Mouse (Mus musculus): Measurements from ENCODE around the gene Rnf208. TPM values are rescaled to one million over a fixed set of nuclear protein-coding genes. Genes with fewer than 3 reads are reported as not detected.
A peak's percentile ranks its signal among the peaks of the same experiment; 100 is the strongest.

Rnf208 gene
- polyA plus RNA-seq, 1 experiment from 2014 or later = 47.5 TPM

DNA sequence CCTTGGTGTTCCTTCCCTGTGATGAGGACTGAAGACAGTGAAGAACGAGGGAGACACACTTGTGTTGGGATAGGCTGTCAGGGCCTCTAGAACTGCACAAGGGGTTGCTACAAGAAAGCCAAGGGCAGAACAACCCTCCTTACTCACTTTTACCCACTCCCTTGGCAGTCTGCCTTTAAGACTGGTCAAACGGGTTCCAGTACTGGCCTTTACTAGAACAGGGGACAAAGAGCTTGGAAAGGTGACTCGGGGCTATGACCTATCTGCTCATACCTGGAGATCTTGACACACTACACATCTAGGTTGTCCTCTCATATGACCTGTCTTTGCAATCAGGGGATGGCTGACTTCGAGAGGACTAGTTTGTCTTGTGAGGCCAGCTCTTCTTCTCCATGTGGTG lies 4.5 kb upstream of the Rnf208 start:
- Histone ChIP-seq H3K36me3 (no peaks in the 10 kb centered on the region), H3K4me2 (replicated peaks) (no peak overlapping the region), H3K4me3 (no peak overlapping the region), H3K9ac (no peak overlapping the region), H3K9me3 (no peaks in the 10 kb centered on the region), H3K4me1 (peaks cover 15% of the 10 kb centered on the region), H3K27ac (no peak overlapping the region), H3K27me3 (replicated peaks) (peaks cover 8% of the 10 kb centered on the region)
- no peak for ATAC-seq (ENCODE audit: low FRiP score, low read depth)
- 67% methylated on average over 4 of the region's 4 CpGs for WGBS

DNA sequence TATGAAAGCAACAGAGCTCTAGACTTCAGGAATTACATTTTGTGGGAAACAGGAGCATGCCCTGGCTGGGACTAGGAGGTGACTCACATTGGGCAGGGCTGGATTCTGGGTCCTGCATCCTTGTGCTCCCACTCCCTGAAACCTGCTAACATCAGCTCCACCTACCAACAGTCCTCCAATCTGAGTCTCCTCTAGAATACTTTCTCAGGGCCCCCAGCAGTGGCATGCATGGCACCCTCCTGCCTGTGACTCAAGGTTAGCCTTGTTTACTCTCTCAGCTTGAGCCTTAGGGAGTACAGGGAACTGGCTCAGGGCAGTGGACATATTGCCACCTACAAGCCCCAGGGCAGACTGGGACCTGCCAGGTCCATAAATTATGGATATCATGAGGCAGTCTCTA lies 3.9 kb upstream of the Rnf208 start:
- ATAC-seq (ENCODE audit: low FRiP score, low read depth) = no peak
- peaks cover 14% of the 10 kb centered on the region for H3K27me3 ChIP-seq (replicated peaks)

DNA sequence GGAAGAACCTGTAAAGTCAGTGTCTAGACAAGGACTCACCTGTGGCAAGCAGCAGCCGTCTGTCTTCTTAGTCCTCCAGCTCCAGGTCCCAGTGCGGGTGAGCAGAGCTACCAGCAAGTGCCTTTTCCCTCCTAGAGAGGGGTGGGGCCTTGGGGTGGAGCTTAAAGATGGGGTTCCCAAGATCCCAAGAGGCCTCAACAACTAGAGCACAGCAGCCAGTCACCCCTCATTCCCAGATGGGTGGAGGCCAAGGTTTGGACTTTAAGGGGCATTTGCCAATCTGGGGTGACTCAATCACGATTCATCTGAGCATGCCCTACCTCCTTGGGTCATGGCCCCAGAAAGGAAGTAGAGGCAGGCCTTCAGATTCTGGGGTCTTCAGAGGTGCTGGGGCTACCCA lies 2.3 kb upstream of the Rnf208 start:
- no peak overlapping the region for H3K4me3 ChIP-seq
- H3K36me3 ChIP-seq = no peaks in the 10 kb centered on the region
- H3K27ac ChIP-seq = no peak overlapping the region
- peaks cover 21% of the 10 kb centered on the region for H3K4me1 ChIP-seq
- H3K27me3 ChIP-seq (replicated peaks) = peaks cover 17% of the 10 kb centered on the region
- ATAC-seq (ENCODE audit: low FRiP score, low read depth) = no peak
- H3K9ac ChIP-seq = no peak overlapping the region
- H3K4me2 ChIP-seq (replicated peaks) = no peak overlapping the region
- H3K9me3 ChIP-seq = no peaks in the 10 kb centered on the region
- 89% methylated on average over 3 of the region's 3 CpGs for WGBS

More for the DNA sequence above, 3.9 kb upstream of the Rnf208 start:
- H3K9me3 ChIP-seq = no peaks in the 10 kb centered on the region
- H3K27ac ChIP-seq = no peak overlapping the region
- H3K36me3 ChIP-seq = no peaks in the 10 kb centered on the region
- H3K9ac ChIP-seq = no peak overlapping the region
- no peak overlapping the region for H3K4me3 ChIP-seq
- no peak overlapping the region for H3K4me2 ChIP-seq (replicated peaks)
- H3K4me1 ChIP-seq = peaks cover 21% of the 10 kb centered on the region

DNA sequence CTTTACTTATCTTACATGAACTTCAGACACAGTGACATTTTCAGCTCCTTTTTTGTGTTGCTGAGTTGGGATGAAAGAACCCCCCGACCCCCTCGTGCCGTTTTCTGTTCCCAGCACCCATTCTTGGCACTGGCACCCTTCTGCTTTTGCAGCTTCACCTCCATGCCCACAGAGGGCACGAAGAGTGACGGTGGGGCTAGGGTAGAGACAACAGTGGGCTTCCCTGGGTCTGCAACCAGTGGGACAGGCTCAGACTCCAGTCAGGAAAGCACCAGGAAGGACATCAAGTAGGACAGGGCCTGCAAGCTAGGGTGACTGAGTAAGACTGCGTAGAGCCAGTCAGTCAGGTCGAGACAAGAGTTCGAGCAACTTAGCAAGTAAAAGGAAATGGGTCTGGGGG lies 1.7 kb upstream of the Rnf208 start:
- WGBS = 48% methylated on average over 8 of the region's 8 CpGs
- no peak for ATAC-seq (ENCODE audit: low FRiP score, low read depth)
- Histone ChIP-seq H3K9me3 (no peaks in the 10 kb centered on the region), H3K27me3 (replicated peaks) (peaks cover 17% of the 10 kb centered on the region), H3K4me2 (replicated peaks) (peak overlapping the region; percentile 94), H3K9ac (no peak overlapping the region), H3K4me1 (peaks cover 21% of the 10 kb centered on the region), H3K27ac (no peak overlapping the region), H3K4me3 (no peak overlapping the region), H3K36me3 (peaks cover 5% of the 10 kb centered on the region)

DNA sequence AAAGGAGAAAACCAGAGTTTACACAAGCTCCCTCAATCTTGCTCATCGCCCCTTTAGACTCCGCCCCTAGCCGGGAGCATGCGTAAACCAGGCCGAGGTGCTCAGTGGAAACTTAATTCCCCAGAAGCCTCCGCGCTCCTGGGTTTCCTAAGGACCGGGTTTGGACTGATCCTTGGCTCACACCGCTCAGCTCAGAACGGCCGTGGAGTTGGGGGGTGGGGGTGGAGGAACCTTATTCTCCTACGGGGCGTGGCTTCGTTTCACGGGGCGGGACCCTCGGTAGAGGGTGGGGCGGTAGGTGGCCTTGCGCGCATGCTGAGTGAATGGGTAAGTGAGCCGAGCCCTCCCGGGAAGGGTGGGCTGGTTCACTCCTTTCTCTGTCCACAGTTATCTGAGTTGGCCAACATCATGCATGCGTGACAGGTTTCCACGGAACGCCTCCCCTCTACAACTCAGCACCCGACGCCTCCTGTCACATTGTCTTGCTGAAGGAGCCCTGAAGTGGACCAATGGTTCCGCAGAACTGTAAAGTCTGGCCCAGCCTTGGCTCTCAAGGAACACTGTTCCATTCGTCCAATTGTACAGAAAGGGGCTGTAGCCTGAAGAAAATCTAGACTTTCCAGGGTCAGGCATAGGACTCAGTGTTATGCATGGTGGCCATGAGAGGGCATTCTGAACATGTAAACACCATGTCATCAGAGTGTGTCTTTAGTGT lies 1.2 kb upstream of the Rnf208 start:
- Histone ChIP-seq H3K9ac (peak overlapping the region; percentile 5; the same call in 1 of the 2 replicates), H3K4me3 (peak overlapping the region; percentile 60), H3K27me3 (replicated peaks) (peaks cover 17% of the 10 kb centered on the region), H3K9me3 (no peaks in the 10 kb centered on the region), H3K27ac (no peak overlapping the region), H3K4me2 (replicated peaks) (peak overlapping the region; percentile 94), H3K36me3 (peaks cover 11% of the 10 kb centered on the region), H3K4me1 (peaks cover 21% of the 10 kb centered on the region)
- 2% methylated on average over 29 of the region's 29 CpGs for WGBS
- peak; percentile 69 for ATAC-seq (ENCODE audit: low FRiP score, low read depth)

DNA sequence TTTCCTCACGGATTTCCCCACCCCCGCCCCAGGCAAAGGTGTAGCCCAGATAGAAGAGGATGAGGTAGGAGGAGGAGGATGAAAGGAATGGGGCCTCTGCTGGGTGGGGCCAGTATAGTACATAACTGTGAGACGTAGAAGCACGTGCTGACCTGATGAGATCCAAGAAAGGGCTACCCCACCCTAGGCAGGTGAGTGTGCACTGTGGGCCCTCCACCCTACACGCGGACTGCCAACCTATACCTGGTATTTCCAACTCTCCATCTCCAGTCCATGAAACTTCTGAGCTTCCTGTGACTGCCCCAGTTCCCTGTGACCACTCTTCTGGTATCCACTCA lies 648 bp upstream of the Rnf208 start:
- Histone ChIP-seq H3K4me3 (peak overlapping the region; percentile 60), H3K27me3 (replicated peaks) (peaks cover 17% of the 10 kb centered on the region), H3K9ac (peak overlapping the region; percentile 82; the same call in 1 of the 2 replicates), H3K4me2 (replicated peaks) (peak overlapping the region; percentile 94), H3K9me3 (no peaks in the 10 kb centered on the region), H3K27ac (no peak overlapping the region), H3K4me1 (peaks cover 21% of the 10 kb centered on the region), H3K36me3 (peaks cover 16% of the 10 kb centered on the region)
- ATAC-seq (ENCODE audit: low FRiP score, low read depth) = peak; percentile 26
- WGBS = 23% methylated on average over 6 of the region's 6 CpGs

DNA sequence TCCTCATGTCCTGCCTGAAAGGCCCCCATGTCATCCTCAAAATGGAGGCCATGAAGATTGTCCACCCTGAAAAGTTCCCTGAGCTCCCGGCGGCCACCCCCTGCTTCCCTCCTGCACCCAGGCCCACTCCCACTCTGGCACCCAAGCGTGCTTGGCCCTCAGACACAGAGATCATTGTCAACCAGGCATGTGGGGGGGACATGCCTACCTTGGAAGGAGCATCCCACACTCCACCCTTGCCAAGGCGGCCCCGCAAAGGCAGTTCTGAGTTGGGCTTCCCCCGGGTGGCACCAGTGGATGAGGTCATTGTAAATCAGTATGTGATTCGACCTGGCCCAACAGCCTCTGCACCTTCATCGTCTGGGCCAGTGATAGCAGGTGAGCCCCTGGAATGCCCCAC lies 1.3 kb downstream of the Rnf208 start:
- WGBS = 78% methylated on average over 8 of the region's 8 CpGs
- Histone ChIP-seq H3K9ac (peak overlapping the region; percentile 82; the same call in 1 of the 2 replicates), H3K4me3 (no peak overlapping the region; the same call in 1 of the 2 replicates)

DNA sequence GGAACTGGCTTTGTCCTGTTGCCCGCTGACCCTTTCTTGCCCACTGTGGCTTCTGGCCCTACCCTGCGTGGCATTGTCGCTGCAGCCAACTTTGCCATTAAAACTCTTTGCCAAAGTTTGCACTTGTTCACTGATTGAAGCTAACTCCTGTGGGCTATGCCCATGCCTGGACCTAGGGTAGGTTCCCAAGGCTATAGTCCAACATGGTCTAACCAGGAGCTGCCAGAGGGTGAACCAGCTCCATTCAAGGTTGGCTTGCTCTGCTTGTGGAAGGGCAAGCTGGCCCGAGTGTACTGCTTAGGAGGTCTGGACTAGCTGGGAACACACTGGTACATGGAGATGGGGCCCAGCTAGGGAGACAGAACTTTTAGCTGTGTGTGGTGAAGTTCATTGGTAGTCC lies 2.1 kb downstream of the Rnf208 start:
- 88% methylated on average over 4 of the region's 4 CpGs for WGBS
- H3K4me2 ChIP-seq (replicated peaks) = 0 out of 2 replicates have a peak overlapping the region, but pooled peaks have one; percentile 94
- H3K36me3 ChIP-seq = peaks cover 40% of the 10 kb centered on the region

More for the DNA sequence above, 1.3 kb downstream of the Rnf208 start:
- Histone ChIP-seq H3K27me3 (replicated peaks) (peaks cover 17% of the 10 kb centered on the region), H3K36me3 (peaks cover 33% of the 10 kb centered on the region), H3K9me3 (no peaks in the 10 kb centered on the region), H3K27ac (no peak overlapping the region), H3K4me2 (replicated peaks) (peak overlapping the region; percentile 94), H3K4me1 (peaks cover 21% of the 10 kb centered on the region)
- ATAC-seq (ENCODE audit: low FRiP score, low read depth) = no peak

DNA sequence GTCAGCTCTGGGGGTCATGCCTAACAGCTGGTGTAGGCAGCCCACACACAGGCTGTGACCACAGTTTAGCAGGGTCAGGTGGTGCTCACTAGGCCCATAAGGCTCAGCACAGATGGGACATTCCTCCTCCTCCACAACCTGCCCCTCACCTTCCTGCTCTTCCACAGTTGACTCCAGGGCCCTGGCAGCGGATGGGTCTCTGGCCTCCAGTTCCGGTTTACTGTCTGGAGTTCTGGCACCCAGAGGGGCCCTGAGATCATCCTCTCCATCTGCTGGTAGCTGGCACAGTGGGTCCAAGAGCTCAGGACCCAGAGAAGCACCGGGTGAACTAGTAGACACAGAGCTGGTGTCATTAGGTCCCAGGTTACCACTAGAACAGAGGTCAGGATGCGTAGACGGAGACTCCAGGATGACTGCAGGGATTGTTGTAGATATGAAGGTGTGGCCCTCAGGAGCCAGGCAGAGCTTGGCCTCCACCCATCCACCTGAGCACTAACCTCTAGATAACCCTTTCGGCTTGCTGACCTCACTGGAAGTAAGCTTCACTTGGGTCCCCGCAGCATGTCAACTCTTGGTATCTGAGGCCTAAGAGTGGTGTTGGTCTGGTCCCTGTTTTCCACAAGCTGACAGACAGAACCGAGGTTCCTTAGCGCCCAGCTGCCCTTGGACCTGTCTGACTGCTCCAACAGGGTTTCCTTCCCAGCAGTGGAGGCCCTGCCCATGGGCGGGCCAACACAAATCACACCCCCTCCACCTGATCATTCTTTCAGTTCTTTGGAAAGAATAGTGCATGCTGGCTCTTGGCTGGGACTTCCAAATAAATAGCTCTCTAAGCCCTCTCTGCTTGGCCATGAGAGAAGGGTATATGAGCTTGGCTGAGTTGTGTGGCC lies 4.4 kb downstream of the Rnf208 start, which contains the start of gene AL732309.1:
AL732309.1 (minus strand) TSS at position 681 of the 890 bp plus-strand sequence.
- Histone ChIP-seq H3K9me3 (no peaks in the 10 kb centered on the region), H3K27ac (no peak within 1 kb of the TSS), H3K9ac (0 out of 2 replicates have a peak within 1 kb of the TSS, but pooled peaks have one; percentile 8), H3K4me2 (replicated peaks) (no peak within 1 kb of the TSS), H3K36me3 (peaks cover 63% of the 10 kb centered on the region), H3K27me3 (replicated peaks) (peaks cover 16% of the 10 kb centered on the region), H3K4me3 (no peak within 1 kb of the TSS), H3K4me1 (peaks cover 16% of the 10 kb centered on the region)
- 91% methylated on average over 10 of the region's 10 CpGs for WGBS
- no peak for ATAC-seq (ENCODE audit: low FRiP score, low read depth)

More for the DNA sequence above, 2.1 kb downstream of the Rnf208 start:
- Histone ChIP-seq H3K9ac (no peak overlapping the region), H3K4me3 (no peak overlapping the region), H3K9me3 (no peaks in the 10 kb centered on the region), H3K27me3 (replicated peaks) (peaks cover 17% of the 10 kb centered on the region), H3K27ac (no peak overlapping the region), H3K4me1 (peaks cover 21% of the 10 kb centered on the region)
- ATAC-seq (ENCODE audit: low FRiP score, low read depth) = no peak

DNA sequence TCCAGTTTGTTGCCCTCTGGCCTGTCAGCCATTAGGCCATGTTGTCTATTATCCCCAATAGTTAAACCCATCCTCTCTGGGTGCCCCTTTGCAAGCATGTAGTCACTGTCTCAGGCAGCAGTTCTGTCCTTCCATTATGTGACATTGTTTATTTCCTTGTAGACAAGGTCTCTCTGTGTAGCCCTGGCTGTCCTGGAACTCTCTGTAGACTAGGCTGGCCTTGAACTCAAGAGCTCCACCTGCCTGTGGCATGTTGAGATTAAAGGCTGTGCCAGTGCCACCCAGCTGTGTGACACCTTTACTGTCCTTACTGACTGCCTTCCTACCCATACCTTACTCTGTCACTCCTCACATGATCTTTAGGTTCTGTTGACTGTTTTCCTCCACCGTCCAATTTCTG lies 10.3 kb downstream of the Rnf208 start:
- no peak for ATAC-seq (ENCODE audit: low FRiP score, low read depth)
- no peak overlapping the region for H3K9ac ChIP-seq
- WGBS = 97% methylated on average over 1 of the region's 1 CpGs

DNA sequence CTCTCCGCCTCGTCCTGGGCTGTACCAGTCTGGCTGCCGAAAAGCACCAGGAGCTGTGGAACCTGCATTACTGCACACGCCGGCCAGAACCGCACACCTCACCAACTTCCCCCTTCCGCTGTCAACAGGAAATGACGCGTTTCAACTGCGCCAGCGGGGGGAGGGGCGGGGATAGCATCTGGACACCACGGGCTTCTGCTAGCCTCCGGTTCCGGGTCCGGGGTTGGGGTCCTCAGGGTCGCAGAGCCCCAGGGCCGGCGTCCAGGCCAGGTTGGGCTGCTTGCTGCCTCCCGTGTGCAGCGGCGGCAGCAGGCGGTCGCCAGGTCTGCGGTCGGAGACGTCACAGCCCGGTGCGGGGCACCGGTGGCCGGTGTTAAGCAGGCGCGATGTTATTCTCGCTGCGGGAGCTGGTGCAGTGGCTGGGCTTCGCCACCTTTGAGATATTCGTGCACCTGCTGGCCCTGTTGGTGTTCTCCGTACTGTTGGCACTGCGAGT lies 13.3 kb downstream of the Rnf208 start, which contains the start of gene Tmem203:
Tmem203 (plus strand) TSS at position 156 of the 496 bp plus-strand sequence.
- Histone ChIP-seq H3K9me3 (no peaks in the 10 kb centered on the region), H3K4me1 (peaks cover 21% of the 10 kb centered on the region), H3K4me2 (replicated peaks) (peak within 1 kb of the TSS; percentile 96), H3K4me3 (peak within 1 kb of the TSS; percentile 99), H3K27me3 (replicated peaks) (no peaks in the 10 kb centered on the region), H3K36me3 (peaks cover 26% of the 10 kb centered on the region), H3K9ac (peak within 1 kb of the TSS; percentile 87), H3K27ac (peak within 1 kb of the TSS; percentile 50; the same call in 1 of the 2 replicates)
- ATAC-seq (ENCODE audit: low FRiP score, low read depth) = peak; percentile 81
- under 1% methylated on average over 39 of the region's 39 CpGs for WGBS

More for the DNA sequence above, 10.3 kb downstream of the Rnf208 start:
- H3K36me3 ChIP-seq = peaks cover 54% of the 10 kb centered on the region
- H3K9me3 ChIP-seq = no peaks in the 10 kb centered on the region
- no peaks in the 10 kb centered on the region for H3K27me3 ChIP-seq (replicated peaks)
- no peak overlapping the region for H3K4me3 ChIP-seq
- H3K4me2 ChIP-seq (replicated peaks) = no peak overlapping the region
- H3K4me1 ChIP-seq = peaks cover 21% of the 10 kb centered on the region
- no peak overlapping the region for H3K27ac ChIP-seq

Data from neural tube, embryonic 12.5 days (tissue).